Mouse (Mus musculus) testis, adult 2 months (tissue): ENCODE measurements around the gene Cnpy2.

Source experiments
- CTCF ChIP-seq: fragments of 200-500 bp; IDR thresholded peaks from 2 replicates; pipeline ENCODE4 v1.5.1; 2012; ENCODE audit warnings: low read depth, mild to moderate bottlenecking, inconsistent platforms, low read length, moderate library complexity; ENCODE audit not compliant: control insufficient read depth, insufficient read depth, insufficient replicate concordance
- POLR2A ChIP-seq: fragments of 200-500 bp; IDR thresholded peaks from 2 replicates; pipeline ENCODE4 v1.6.1; 2012; ENCODE audit warnings: low read depth, mild to moderate bottlenecking, inconsistent platforms, low read length, moderate library complexity; ENCODE audit not compliant: control insufficient read depth

DNA sequence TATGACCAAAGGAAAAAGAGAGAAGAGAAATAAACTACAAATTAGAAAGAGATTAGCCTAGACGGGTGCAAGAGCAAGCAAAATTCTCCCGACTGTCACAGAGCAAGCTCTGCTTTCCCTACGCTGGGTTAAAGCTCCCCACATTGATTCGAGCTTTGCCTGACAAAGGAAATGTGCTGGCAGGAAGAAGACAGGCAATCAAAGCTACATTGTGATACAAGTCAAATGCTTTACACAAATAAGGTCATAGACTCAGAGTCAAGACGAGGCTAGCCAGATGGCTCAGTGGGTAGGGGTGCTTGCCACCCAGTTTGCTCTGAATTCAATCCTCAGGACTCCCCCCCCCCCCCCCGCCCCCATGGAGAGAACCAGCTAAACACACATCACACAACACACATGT lies 47.8 kb downstream of the Cnpy2 start:
- TF ChIP-seq CTCF, result no peak
- no peak for TF ChIP-seq POLR2A
